Comparison of ENCODE assay signal across 7 mouse cellular contexts in the genomic region with DNA sequence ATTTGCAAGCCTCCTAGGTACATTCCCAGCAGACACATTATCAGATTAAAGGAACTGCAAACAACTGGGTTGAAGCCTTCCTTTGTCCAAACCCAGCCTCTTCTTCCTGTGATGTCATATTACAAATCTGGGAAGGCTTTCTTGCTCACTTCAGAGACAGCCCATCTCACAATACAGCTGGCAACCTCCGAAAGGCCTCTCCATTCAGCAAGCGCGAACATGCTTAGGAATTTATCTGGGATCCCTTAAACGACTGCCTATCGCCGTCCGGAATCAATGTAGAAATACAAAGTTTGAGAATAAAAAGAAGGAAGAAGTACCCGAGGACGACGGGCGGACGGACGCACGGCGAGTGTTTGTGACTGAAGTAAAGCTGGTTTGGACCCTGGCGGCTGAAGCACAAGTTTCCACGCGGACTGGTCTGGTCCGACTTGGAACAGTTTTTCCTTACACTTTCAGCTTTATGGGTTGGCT. TPM values are rescaled to one million over a fixed set of nuclear protein-coding genes. Genes with fewer than 3 reads are reported as not detected.
DNase-seq lines count a peak whose midpoint lies in the region; ATAC-seq lines count a peak whose summit lies in the region.

A gene (plus strand): TSS at position 48 of the 474 bp plus-strand sequence.

- H3K4me1 ChIP-seq in forebrain, embryonic 13.5 days: peaks cover 14% of the 10 kb centered on the region
- peaks cover 19% of the 10 kb centered on the region for H3K4me1 ChIP-seq in hindbrain, embryonic 10.5 days (replicated peaks)
- H3K4me1 ChIP-seq in limb, embryonic 10.5 days: peaks cover 31% of the 10 kb centered on the region
- peaks cover 29% of the 10 kb centered on the region for H3K4me1 ChIP-seq in midbrain, embryonic 10.5 days

- peak within 1 kb of the TSS; percentile 66 for H3K4me2 ChIP-seq in forebrain, embryonic 13.5 days

- no peaks in the 10 kb centered on the region for H3K36me3 ChIP-seq in forebrain, embryonic 13.5 days (ENCODE audit: poor library complexity, severe bottlenecking)
- peaks cover 18% of the 10 kb centered on the region for H3K36me3 ChIP-seq in hindbrain, embryonic 10.5 days
- peaks cover 17% of the 10 kb centered on the region for H3K36me3 ChIP-seq in limb, embryonic 10.5 days
- H3K36me3 ChIP-seq in midbrain, embryonic 10.5 days: peaks cover 18% of the 10 kb centered on the region
- 0 out of 2 replicates have a peak, but pooled peaks cover 2% of the 10 kb centered on the region for H3K36me3 ChIP-seq in splenic B cell, adult 2 months (ENCODE audit: control insufficient read depth, insufficient read depth, low read length, poor library complexity, severe bottlenecking)

- DNase-seq in ES-CJ7 (ENCODE audit: low read depth, low spot score): peak; percentile 69
- DNase-seq in adrenal gland, adult 8-10 months: peak; percentile 65
- peak; percentile 77 for DNase-seq in hindbrain, embryonic 10.5 days (ENCODE audit: low spot score)
- peak; percentile 72 for DNase-seq in limb, embryonic 10.5 days (ENCODE audit: low spot score)
- DNase-seq in midbrain, embryonic 10.5 days (ENCODE audit: low spot score): peak; percentile 78
- DNase-seq in splenic B cell, adult 2 months (ENCODE audit: low read depth, low spot score): peak; percentile 48

- peak; percentile 89 for ATAC-seq in forebrain, embryonic 13.5 days

- no peaks in the 10 kb centered on the region for H3K9me3 ChIP-seq in forebrain, embryonic 13.5 days (replicated peaks)
- no peaks in the 10 kb centered on the region for H3K9me3 ChIP-seq in hindbrain, embryonic 10.5 days
- no peaks in the 10 kb centered on the region for H3K9me3 ChIP-seq in limb, embryonic 10.5 days (replicated peaks)
- no peaks in the 10 kb centered on the region for H3K9me3 ChIP-seq in midbrain, embryonic 10.5 days (replicated peaks)

- H3K27me3 ChIP-seq in forebrain, embryonic 13.5 days: no peaks in the 10 kb centered on the region
- no peaks in the 10 kb centered on the region for H3K27me3 ChIP-seq in hindbrain, embryonic 10.5 days (ENCODE audit: insufficient read depth, poor library complexity, severe bottlenecking)
- H3K27me3 ChIP-seq in limb, embryonic 10.5 days (ENCODE audit: low read depth, poor library complexity, severe bottlenecking): no peaks in the 10 kb centered on the region
- H3K27me3 ChIP-seq in midbrain, embryonic 10.5 days (ENCODE audit: low read depth, poor library complexity, severe bottlenecking): no peaks in the 10 kb centered on the region
- H3K27me3 ChIP-seq in splenic B cell, adult 2 months (ENCODE audit: control insufficient read depth, insufficient read depth, low read length, poor library complexity, severe bottlenecking): no peaks in the 10 kb centered on the region

- H3K9ac ChIP-seq in forebrain, embryonic 13.5 days: peak within 1 kb of the TSS; percentile 74

- H3K27ac ChIP-seq in forebrain, embryonic 13.5 days: peak within 1 kb of the TSS; percentile 83
- peak within 1 kb of the TSS; percentile 92 for H3K27ac ChIP-seq in hindbrain, embryonic 10.5 days
- peak within 1 kb of the TSS; percentile 96 for H3K27ac ChIP-seq in limb, embryonic 10.5 days
- H3K27ac ChIP-seq in midbrain, embryonic 10.5 days (replicated peaks): peak within 1 kb of the TSS; percentile 94

- H3K4me3 ChIP-seq in forebrain, embryonic 13.5 days: peak within 1 kb of the TSS; percentile 57
- H3K4me3 ChIP-seq in hindbrain, embryonic 10.5 days: peak within 1 kb of the TSS; percentile 53
- H3K4me3 ChIP-seq in limb, embryonic 10.5 days: peak within 1 kb of the TSS; percentile 66
- peak within 1 kb of the TSS; percentile 66 for H3K4me3 ChIP-seq in midbrain, embryonic 10.5 days

- WGBS in forebrain, embryonic 13.5 days: 1% methylated on average over 19 of the region's 19 CpGs
- under 1% methylated on average over 19 of the region's 19 CpGs for WGBS in hindbrain, embryonic 10.5 days
- under 1% methylated on average over 19 of the region's 19 CpGs for WGBS in limb, embryonic 10.5 days
- WGBS in midbrain, embryonic 10.5 days: 0% methylated on average over 19 of the region's 19 CpGs

RNA-seq across cellular contexts. Expression of the gene that starts here (rescaled TPM):
- total RNA-seq in adrenal gland, adult 8-10 months (2022): 1 to 10 TPM; 3.1 to 5.7 (median 4.0) TPM
- polyA plus RNA-seq in forebrain, embryonic 13.5 days (2015; fragmentation: Nextera tagmentation; extraction: Ambion mirVana): 9.0 and 9.4 TPM in 2 replicates
- 15.4 and 18.0 TPM in 2 replicates for polyA plus RNA-seq in hindbrain, embryonic 10.5 days (2016; fragmentation: Nextera tagmentation; extraction: Ambion mirVana)
- 18.9 and 20.0 TPM in 2 replicates for polyA plus RNA-seq in limb, embryonic 10.5 days (2016; fragmentation: Nextera tagmentation; extraction: Ambion mirVana)
- polyA plus RNA-seq in midbrain, embryonic 10.5 days (2016; fragmentation: Nextera tagmentation; extraction: Ambion mirVana): 14.9 and 15.7 TPM in 2 replicates

Comparison
In these comparisons a context has a peak if more than half of its experiments do, and no peak if none do; other contexts are left out.
1. Peak in every context shown above with its lines: DNase-seq, ATAC-seq, H3K4me3 ChIP-seq and H3K27ac ChIP-seq.